14 mouse cellular contexts compared by ENCODE assay signal in the genomic region with DNA sequence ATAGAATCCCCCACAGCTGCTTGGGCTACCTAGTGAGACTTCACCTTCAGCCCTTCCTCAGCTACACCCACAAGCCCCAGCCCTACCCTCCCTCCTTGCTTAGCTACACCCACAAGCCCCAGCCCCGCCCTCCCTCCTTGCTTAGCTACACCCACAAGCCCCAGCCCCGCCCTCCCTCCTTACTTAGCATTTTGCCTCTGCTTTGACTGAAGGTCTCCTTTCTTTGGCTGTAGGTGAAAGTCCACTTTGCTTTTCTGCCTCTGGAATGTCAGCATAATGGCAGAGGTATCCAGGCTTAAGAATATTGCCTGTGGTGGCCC. TPM values are rescaled to one million over a fixed set of nuclear protein-coding genes. Genes with fewer than 3 reads are reported as not detected.
DNase-seq lines count a peak whose midpoint lies in the region; ATAC-seq lines count a peak whose summit lies in the region.
"Had no signal": no experiment of that assay in that cellular context is flagged by ENCODE, and none has a peak within 500 bp of the region (broad histone marks: within the 10 kb centered on the region; RNA-seq: fewer than 3 reads in every experiment).

No protein-coding gene starts in this region.

- peaks cover 4% of the 10 kb centered on the region; the same call in 1 of the 2 replicates for H3K36me3 ChIP-seq in kidney, embryonic 14.5 days (ENCODE audit: control insufficient read depth, insufficient read depth, low read length)
- H3K36me3 ChIP-seq: embryonic facial prominence, embryonic 12.5 days had no signal

- WGBS in kidney, embryonic 14.5 days: 29% methylated on average over 2 of the region's 2 CpGs

- no peaks in the 10 kb centered on the region for H3K27me3 ChIP-seq in kidney, embryonic 14.5 days (ENCODE audit: control insufficient read depth, insufficient read depth, low read length)
- H3K27me3 ChIP-seq: embryonic facial prominence, embryonic 12.5 days had no signal

- H3K4me1 ChIP-seq in kidney, embryonic 14.5 days (ENCODE audit: control insufficient read depth, insufficient read depth, low read length): 0 out of 2 replicates have a peak, but pooled peaks cover 9% of the 10 kb centered on the region
- H3K4me1 ChIP-seq: embryonic facial prominence, embryonic 12.5 days had no signal

- no peaks in the 10 kb centered on the region for H3K9me3 ChIP-seq in kidney, embryonic 14.5 days (ENCODE audit: control insufficient read depth, low read length)
- H3K9me3 ChIP-seq: embryonic facial prominence, embryonic 12.5 days had no signal

- no peak overlapping the region for H3K4me2 ChIP-seq in kidney, embryonic 14.5 days (replicated peaks; ENCODE audit: low read depth, low read length)
- H3K4me2 ChIP-seq: embryonic facial prominence, embryonic 12.5 days had no signal

- ATAC-seq in kidney, embryonic 14.5 days (ENCODE audit: low FRiP score, low TSS enrichment): peak; percentile 78
- ATAC-seq in megakaryocyte, adult 5-6 weeks (ENCODE audit: poor library complexity, severe bottlenecking): peak; percentile 47; the same call in 1 of the 2 replicates
- ATAC-seq: hindbrain, postnatal 0 days had no signal

- no peak overlapping the region for H3K9ac ChIP-seq in kidney, embryonic 14.5 days (ENCODE audit: low read depth, low read length)
- H3K9ac ChIP-seq: embryonic facial prominence, embryonic 12.5 days had no signal

- peak; percentile 56 for DNase-seq in heart, adult 11 months
- DNase-seq in heart, postnatal 4 days: no peak
- DNase-seq in c-Kit-positive CD71-positive TER-119-negative erythroid progenitor cells, embryonic 14.5 days (ENCODE audit: low read depth): peak; percentile 6
- DNase-seq in Muller cell, postnatal 12 days (ENCODE audit: inconsistent ontology term): no peak
- DNase-seq in adrenal gland, postnatal 10 days: no peak
- DNase-seq in adrenal gland, adult 18-20 months (ENCODE audit: low spot score in 2 of 2): no peak
- DNase-seq: adrenal gland, postnatal 36 days; gastrocnemius, postnatal 14 days had no signal

- H3K4me3 ChIP-seq in kidney, embryonic 14.5 days (ENCODE audit: low read length): no peak overlapping the region
- H3K4me3 ChIP-seq: embryonic facial prominence, embryonic 12.5 days had no signal

- H3K27ac ChIP-seq in kidney, embryonic 14.5 days (ENCODE audit: low read depth, low read length): peak overlapping the region; percentile 39; the same call in 1 of the 2 replicates
- H3K27ac ChIP-seq: embryonic facial prominence, embryonic 12.5 days; hindbrain, postnatal 0 days had no signal

RNA-seq across cellular contexts. Expression of a gene that starts 14.6 kb away (rescaled TPM):
- not detected for total RNA-seq in heart, postnatal 4 days (2021)
- 89.8 and 140 TPM in 2 replicates for polyA plus RNA-seq in kidney, embryonic 14.5 days (2014; fragmentation: Nextera tagmentation; extraction: Ambion mirVana)
- total RNA-seq in megakaryocyte, adult 5-6 weeks (2015): 0.52 and 2.4 TPM in 2 replicates
- total RNA-seq in megakaryocyte, adult 5-6 weeks (2017): 0.24 and 0.48 TPM in 2 replicates
- total RNA-seq in adrenal gland, postnatal 10 days (2021): not detected
- total RNA-seq in adrenal gland, adult 18-20 months (2021): not detected
- total RNA-seq: adrenal gland, postnatal 36 days; gastrocnemius, postnatal 14 days had no signal
- polyA plus RNA-seq: limb, embryonic 14.5 days; spleen, adult 2 months had no signal

Comparison
In these comparisons a context has a peak if more than half of its experiments do, and no peak if none do; other contexts are left out.
1. DNase-seq: peak in heart, adult 11 months (single experiment) and c-Kit-positive CD71-positive TER-119-negative erythroid progenitor cells, embryonic 14.5 days (single experiment); none in heart, postnatal 4 days (single experiment), Muller cell, postnatal 12 days (single experiment), adrenal gland, postnatal 10 days (single experiment) and adrenal gland, adult 18-20 months (0 of 2).